Mouse (Mus musculus): ENCODE results near the gene Mapt. TPM values are rescaled to one million over a fixed set of nuclear protein-coding genes. Genes with fewer than 3 reads are reported as not detected.
"Not testable (repeated sequence)": the region's sequence is repeated elsewhere in the genome, so short reads cannot be mapped to it uniquely, and the experiment has no call there.

The Mapt gene
- polyA plus RNA-seq, 1 experiment from 2014 or later, result 1,112 TPM

DNA sequence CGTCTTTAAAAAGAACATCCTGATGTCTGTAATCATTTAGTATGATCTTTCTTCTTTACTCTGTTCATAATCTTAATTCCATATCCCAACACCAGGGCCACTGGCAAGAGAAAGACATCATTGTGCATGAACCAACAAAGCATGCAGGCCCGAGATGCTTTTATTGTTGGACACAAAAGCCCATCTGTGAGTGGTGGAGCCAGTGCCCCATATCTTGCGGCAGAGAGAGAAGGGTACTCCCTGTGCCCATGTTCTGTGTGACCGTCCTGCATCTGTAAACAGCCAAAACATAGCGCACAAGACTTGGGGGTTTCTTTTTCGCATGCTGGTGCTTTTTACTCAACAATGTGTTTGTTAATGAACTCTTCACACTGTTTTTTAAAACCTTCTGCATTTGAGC is 19.9 kb upstream of the Mapt start:
- no peaks in the 10 kb centered on the region for H3K36me3 ChIP-seq (replicated peaks)
- ATAC-seq (replicated peaks), result no peak
- H3K4me2 ChIP-seq, result no peak overlapping the region
- no peak overlapping the region for H3K9ac ChIP-seq
- no peaks in the 10 kb centered on the region; the same call in 1 of the 2 replicates for H3K27me3 ChIP-seq (replicated peaks)
- no peaks in the 10 kb centered on the region for H3K9me3 ChIP-seq
- H3K4me3 ChIP-seq, result no peak overlapping the region
- WGBS, result 78% methylated on average over 6 of the region's 6 CpGs
- H3K4me1 ChIP-seq, result no peaks in the 10 kb centered on the region
- no peak overlapping the region for H3K27ac ChIP-seq

DNA sequence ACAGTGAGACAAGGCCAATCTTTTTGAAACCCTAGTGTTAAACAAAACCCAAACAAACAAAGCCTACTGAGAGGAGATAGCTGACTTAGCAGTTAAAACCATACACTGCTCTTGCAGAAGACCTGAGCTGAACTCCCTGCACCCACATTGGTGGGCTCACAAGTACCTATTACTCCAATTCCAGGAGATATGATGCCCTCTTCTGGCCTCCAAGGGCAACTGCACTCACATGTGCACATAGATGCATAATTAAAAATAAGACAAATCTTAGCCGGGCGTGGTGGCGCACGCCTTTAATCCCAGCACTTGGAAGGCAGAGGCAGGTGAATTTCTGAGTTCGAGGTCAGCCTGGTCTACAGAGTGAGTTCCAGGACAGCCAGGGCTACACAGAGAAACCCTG is 17.1 kb upstream of the Mapt start:
- WGBS, result 97% methylated on average over 5 of the region's 5 CpGs
- not testable (repeated sequence) for H3K4me1 ChIP-seq; ATAC-seq (replicated peaks); H3K27ac ChIP-seq; H3K27me3 ChIP-seq (replicated peaks); H3K9me3 ChIP-seq; H3K36me3 ChIP-seq (replicated peaks); H3K4me3 ChIP-seq; H3K4me2 ChIP-seq; H3K9ac ChIP-seq

GRCm38 (mm10) chr11:104218075-104218474 is 13.1 kb upstream of the Mapt start:
- Histone ChIP-seq H3K27ac (no peak overlapping the region), H3K9me3 (no peaks in the 10 kb centered on the region), H3K36me3 (replicated peaks) (no peaks in the 10 kb centered on the region), H3K4me3 (no peak overlapping the region), H3K27me3 (replicated peaks) (no peaks in the 10 kb centered on the region), H3K4me2 (no peak overlapping the region), H3K4me1 (no peaks in the 10 kb centered on the region), H3K9ac (no peak overlapping the region)
- WGBS, result 65% methylated on average over 3 of the region's 3 CpGs
- no peak for ATAC-seq (replicated peaks)

DNA sequence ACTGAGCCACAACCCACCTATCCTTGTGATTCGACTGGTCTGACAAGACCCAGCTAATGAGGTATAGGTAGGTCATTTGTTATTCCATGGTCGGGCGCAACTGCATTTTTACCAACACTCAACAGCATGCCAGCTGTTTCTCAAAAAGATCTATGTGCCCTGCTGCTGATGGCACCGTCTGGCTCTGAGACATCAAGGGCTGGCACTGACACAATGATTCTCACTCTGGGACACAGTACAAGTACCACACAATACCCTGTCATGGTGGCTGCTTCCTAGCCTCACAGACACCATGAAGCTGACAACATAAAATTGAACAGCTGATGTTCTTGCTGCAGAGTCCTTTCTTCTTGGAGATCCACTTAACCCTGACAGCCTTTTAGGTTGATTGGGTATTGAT is 10.9 kb upstream of the Mapt start:
- no peak overlapping the region for H3K4me2 ChIP-seq
- no peaks in the 10 kb centered on the region for H3K36me3 ChIP-seq (replicated peaks)
- H3K4me3 ChIP-seq, result no peak overlapping the region
- no peak overlapping the region for H3K27ac ChIP-seq
- no peak overlapping the region for H3K9ac ChIP-seq
- 84% methylated on average over 4 of the region's 4 CpGs for WGBS
- no peaks in the 10 kb centered on the region for H3K4me1 ChIP-seq
- no peaks in the 10 kb centered on the region for H3K9me3 ChIP-seq
- ATAC-seq (replicated peaks), result no peak
- no peaks in the 10 kb centered on the region for H3K27me3 ChIP-seq (replicated peaks)

- 77% methylated on average over 5 of the region's 5 CpGs for WGBS
- ATAC-seq (replicated peaks), result no peak
- no peak overlapping the region for H3K4me3 ChIP-seq
- H3K4me2 ChIP-seq, result no peak overlapping the region
- no peaks in the 10 kb centered on the region for H3K36me3 ChIP-seq (replicated peaks)
- H3K27ac ChIP-seq, result no peak overlapping the region
- no peaks in the 10 kb centered on the region for H3K27me3 ChIP-seq (replicated peaks)
- no peaks in the 10 kb centered on the region for H3K9me3 ChIP-seq
- no peaks in the 10 kb centered on the region for H3K4me1 ChIP-seq
- H3K9ac ChIP-seq, result no peak overlapping the region
Observed at GRCm38 (mm10) chr11:104221751-104222150, 9.4 kb upstream of the Mapt start.

GRCm38 (mm10) chr11:104223301-104223700 is 7.9 kb upstream of the Mapt start:
- no peak overlapping the region for H3K4me3 ChIP-seq
- no peaks in the 10 kb centered on the region for H3K9me3 ChIP-seq
- 81% methylated on average over 9 of the region's 9 CpGs for WGBS
- no peak overlapping the region for H3K9ac ChIP-seq
- H3K36me3 ChIP-seq (replicated peaks), result no peaks in the 10 kb centered on the region
- ATAC-seq (replicated peaks), result no peak
- no peaks in the 10 kb centered on the region for H3K27me3 ChIP-seq (replicated peaks)
- H3K27ac ChIP-seq, result no peak overlapping the region
- no peaks in the 10 kb centered on the region for H3K4me1 ChIP-seq
- no peak overlapping the region for H3K4me2 ChIP-seq

DNA sequence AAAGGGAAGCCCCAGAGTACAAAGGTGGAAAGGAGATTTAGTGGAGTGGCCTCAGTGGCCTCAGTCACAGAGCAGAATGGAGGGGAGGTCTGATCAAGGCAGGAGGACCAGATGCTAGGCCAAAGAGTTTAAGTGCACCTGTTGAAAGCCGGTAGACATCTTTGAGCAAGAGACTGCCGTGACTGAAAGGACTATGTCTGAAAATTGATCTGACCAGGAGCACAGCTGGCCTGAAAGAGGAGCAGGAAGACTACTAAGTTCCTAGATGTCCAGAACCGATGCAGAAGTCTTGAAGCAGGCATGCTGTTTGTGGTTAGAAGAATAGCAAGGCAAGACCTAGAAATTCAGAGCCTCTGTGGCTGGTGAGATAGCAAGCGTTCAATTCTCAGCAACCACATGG is 1.8 kb upstream of the Mapt start:
- Histone ChIP-seq H3K36me3 (replicated peaks) (no peaks in the 10 kb centered on the region), H3K4me1 (peaks cover 16% of the 10 kb centered on the region), H3K27me3 (replicated peaks) (no peaks in the 10 kb centered on the region), H3K4me3 (no peak overlapping the region), H3K9me3 (no peaks in the 10 kb centered on the region), H3K4me2 (no peak overlapping the region), H3K9ac (no peak overlapping the region), H3K27ac (no peak overlapping the region)
- no peak for ATAC-seq (replicated peaks)
- 77% methylated on average over 4 of the region's 4 CpGs for WGBS

DNA sequence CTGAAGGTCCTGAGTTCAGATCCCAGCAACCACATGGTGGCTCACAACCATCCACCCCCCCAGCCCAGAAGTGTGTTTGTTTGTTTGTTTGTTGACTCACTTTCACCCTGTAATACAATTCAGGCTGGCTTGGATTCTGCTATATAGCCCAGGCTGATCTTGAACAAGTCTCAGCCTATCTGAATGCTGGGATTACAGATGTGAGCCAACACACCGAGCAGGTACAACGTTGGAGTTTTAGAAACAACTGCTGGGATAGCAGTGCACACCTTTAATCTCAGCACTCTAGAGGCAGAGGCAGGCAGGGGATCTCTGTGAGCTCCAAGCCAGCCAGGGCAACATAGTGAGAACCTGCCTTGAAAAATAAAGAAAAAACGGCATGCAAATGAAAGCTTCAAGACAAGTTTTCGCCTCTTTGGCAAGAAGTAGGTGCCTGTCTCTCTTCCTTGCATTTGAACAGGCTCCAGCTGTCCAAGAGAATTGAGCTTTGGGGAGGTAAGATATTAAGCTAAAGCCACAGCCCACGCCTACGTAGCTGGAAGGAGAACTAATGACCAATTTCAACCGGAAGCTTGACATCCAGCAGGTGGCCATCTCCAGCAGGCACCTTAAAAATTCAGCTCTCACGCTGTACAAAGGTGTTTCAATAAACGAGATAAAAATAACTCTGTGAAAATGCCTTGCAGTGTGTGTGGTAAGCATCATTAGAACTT is 968 bp upstream of the Mapt start:
- Histone ChIP-seq H3K9ac (peak overlapping the region; percentile 70; the same call in 1 of the 2 replicates), H3K27ac (peak overlapping the region; percentile 98), H3K4me2 (peak overlapping the region; percentile 66), H3K36me3 (replicated peaks) (no peaks in the 10 kb centered on the region), H3K27me3 (replicated peaks) (no peaks in the 10 kb centered on the region), H3K4me1 (peaks cover 24% of the 10 kb centered on the region), H3K9me3 (no peaks in the 10 kb centered on the region), H3K4me3 (peak overlapping the region; percentile 70)
- WGBS, result 11% methylated on average over 9 of the region's 9 CpGs
- no peak for ATAC-seq (replicated peaks)

- H3K36me3 ChIP-seq (replicated peaks), result no peaks in the 10 kb centered on the region
- H3K4me2 ChIP-seq, result peak overlapping the region; percentile 66
- peaks cover 46% of the 10 kb centered on the region for H3K4me1 ChIP-seq
- no peaks in the 10 kb centered on the region for H3K9me3 ChIP-seq
- peak; percentile 70 for ATAC-seq (replicated peaks)
- H3K9ac ChIP-seq, result peak overlapping the region; percentile 98
- H3K27ac ChIP-seq, result peak overlapping the region; percentile 98
- H3K4me3 ChIP-seq, result peak overlapping the region; percentile 70
- WGBS, result under 1% methylated on average over 65 of the region's 72 CpGs
- H3K27me3 ChIP-seq (replicated peaks), result no peaks in the 10 kb centered on the region
Observed at GRCm38 (mm10) chr11:104232141-104233061, 1.2 kb downstream of the Mapt start.

- Histone ChIP-seq H3K9ac (peak overlapping the region; percentile 98), H3K9me3 (no peaks in the 10 kb centered on the region), H3K4me3 (peak overlapping the region; percentile 70), H3K27ac (peak overlapping the region; percentile 98), H3K4me1 (peaks cover 53% of the 10 kb centered on the region), H3K27me3 (replicated peaks) (no peaks in the 10 kb centered on the region), H3K4me2 (peak overlapping the region; percentile 66), H3K36me3 (replicated peaks) (no peaks in the 10 kb centered on the region)
- WGBS, result 0% methylated on average over 10 of the region's 10 CpGs
- ATAC-seq (replicated peaks), result peak; percentile 1; the same call in 1 of the 2 replicates
Observed at GRCm38 (mm10) chr11:104233101-104233500, 1.9 kb downstream of the Mapt start.

DNA sequence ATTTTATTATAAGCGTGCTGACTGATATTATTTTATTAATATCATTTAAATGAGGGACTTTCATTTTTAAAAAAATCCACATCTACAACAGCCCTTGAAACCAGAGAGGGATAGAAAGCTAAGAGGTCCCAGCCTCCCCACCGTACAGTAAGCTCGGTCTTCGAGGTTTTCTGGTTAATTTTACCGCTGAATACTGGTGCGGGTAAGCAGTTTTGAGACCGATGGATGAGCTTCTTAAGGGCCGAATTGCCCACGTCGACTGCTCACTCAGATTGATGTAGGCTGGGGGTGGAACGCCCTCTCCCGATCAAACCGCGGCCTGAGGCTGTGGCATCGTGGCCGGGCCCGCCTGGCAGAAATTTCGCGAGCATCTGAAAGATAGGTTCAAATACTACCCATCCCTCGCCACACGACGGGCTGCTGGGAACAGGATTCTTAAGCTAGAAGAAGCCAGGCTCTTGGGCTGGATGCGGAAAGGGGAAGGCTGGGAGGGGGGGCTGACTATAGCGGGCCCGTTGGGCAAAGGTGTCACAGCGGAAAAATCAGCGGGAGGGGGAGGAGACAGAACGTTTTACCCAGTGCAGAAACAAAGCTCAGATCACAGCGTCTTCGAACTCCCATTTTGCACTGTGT is 2.5 kb downstream of the Mapt start:
- H3K4me1 ChIP-seq, result peaks cover 58% of the 10 kb centered on the region
- no peaks in the 10 kb centered on the region for H3K36me3 ChIP-seq (replicated peaks)
- H3K9ac ChIP-seq, result peak overlapping the region; percentile 98
- H3K27ac ChIP-seq, result peak overlapping the region; percentile 98
- peak overlapping the region; percentile 70 for H3K4me3 ChIP-seq
- 1% methylated on average over 30 of the region's 30 CpGs for WGBS
- no peaks in the 10 kb centered on the region for H3K27me3 ChIP-seq (replicated peaks)
- H3K9me3 ChIP-seq, result no peaks in the 10 kb centered on the region
- ATAC-seq (replicated peaks), result no peak
- H3K4me2 ChIP-seq, result peak overlapping the region; percentile 66

DNA sequence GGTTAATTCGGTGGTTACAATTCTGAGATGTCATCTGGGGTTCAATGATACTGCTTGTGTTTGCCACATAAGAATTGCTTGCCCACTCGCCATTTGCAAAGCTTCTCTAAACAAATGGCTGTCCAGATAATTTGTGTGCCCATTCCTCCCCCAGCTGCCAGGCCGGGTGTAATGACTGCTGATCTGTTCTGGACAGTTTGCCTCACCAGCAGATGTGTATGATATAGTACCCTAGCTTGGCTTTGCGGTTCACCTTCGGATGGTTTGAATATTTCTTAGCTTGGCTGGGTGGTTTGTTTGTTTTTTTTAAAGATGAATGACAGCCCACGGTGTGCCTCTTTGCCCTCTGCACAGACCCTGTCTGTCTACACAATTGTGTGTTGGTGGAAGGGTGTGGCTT is 3.5 kb downstream of the Mapt start:
- peak overlapping the region; percentile 70 for H3K4me3 ChIP-seq
- peak overlapping the region; percentile 98; the same call in 1 of the 2 replicates for H3K9ac ChIP-seq
- H3K27me3 ChIP-seq (replicated peaks), result no peaks in the 10 kb centered on the region
- 33% methylated on average over 6 of the region's 6 CpGs for WGBS
- peaks cover 58% of the 10 kb centered on the region for H3K4me1 ChIP-seq
- H3K9me3 ChIP-seq, result no peaks in the 10 kb centered on the region
- H3K4me2 ChIP-seq, result peak overlapping the region; percentile 66
- H3K36me3 ChIP-seq (replicated peaks), result no peaks in the 10 kb centered on the region
- H3K27ac ChIP-seq, result no peak overlapping the region
- ATAC-seq (replicated peaks), result no peak

All from midbrain, embryonic 15.5 days (tissue).